Mouse (Mus musculus): ENCODE results near the gene Lamc1.

Gene Lamc1

DNA sequence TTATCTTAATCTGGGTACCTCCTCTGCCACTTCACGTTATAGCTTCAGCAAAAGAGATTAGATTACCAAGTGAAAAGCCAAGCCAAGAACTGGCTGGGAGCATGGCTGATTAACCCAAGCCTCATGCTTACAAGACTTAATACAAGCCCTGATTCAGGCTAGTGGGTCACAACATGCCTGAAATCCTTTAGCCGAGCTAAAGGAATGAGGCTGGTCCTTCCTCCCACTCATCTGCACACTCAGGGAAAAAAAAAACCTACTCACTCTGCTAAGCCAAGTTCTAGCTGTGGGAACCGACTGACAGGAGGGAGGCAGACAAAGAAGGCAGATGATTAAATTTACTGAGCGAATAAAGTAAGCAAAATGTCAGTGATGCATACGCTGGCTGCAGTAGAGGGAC lies 65.7 kb downstream of the Lamc1 start:
- no peak for DNase-seq (ENCODE audit: low read depth, low spot score)

DNA sequence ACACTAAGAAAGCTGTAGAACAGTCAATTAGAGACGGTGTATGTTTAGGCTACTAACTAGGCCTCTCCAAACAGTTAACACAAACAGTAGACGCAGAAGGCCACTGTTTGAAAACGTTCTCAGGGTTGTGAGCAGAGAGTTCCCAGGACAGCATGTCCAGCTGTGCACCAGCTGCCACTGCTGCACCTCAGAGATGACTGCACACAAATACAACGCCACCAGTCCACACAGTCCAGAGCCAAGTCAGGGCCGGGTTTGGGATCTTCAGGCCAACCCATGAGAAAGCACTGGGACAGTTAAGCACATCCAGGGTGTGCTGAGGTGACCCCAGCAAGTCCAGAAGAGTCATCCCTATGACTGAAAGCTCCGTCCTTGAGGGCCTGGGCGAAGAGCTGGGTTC lies 67.0 kb downstream of the Lamc1 start:
- DNase-seq (ENCODE audit: low read depth, low spot score): no peak

DNA sequence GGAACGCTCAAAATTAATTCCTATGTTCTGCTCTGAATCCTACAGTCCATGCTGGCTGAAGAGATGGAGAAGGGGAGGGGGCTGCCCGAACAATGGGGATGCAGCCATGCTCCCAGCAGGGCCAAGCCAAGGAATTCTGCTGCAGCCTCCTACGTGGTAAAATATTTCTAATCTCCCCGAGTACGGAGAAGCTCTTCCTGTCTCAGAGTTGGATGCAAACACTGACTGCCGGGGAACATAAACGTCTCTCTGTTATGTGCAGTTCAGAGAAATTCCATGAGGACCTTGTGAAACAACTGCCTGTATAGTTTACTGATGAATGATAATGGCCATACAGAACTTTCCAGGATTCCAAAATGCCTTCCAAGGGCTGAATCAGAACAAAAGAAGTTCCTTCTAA lies 67.5 kb downstream of the Lamc1 start:
- no peak for DNase-seq (ENCODE audit: low read depth, low spot score)

DNA sequence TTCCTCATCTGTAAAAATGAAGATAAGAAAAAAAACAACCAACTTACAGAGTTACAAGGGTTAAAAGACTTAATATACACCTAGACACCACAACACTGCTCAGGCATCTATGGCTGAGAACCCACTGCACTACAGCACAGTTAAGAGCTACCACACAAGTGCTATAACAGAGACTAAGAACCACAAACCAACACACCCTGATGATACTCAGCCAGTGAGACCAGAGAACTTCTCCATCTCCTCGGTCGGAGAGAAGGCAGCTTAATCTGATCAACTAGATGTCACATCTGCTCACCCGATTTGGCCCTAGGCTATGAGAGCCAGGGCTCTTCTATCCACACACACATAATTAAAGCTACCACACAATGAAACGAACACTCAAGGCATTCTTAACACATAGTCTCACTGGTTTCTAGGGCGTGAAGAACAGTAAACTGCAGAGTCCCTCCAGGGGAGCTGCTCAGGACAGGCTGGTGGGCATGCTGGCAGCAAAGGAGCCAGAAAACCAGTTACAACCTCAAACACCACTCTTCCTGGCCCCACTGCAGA lies 72.8 kb downstream of the Lamc1 start:
- no peak for DNase-seq (ENCODE audit: low read depth, low spot score)

DNA sequence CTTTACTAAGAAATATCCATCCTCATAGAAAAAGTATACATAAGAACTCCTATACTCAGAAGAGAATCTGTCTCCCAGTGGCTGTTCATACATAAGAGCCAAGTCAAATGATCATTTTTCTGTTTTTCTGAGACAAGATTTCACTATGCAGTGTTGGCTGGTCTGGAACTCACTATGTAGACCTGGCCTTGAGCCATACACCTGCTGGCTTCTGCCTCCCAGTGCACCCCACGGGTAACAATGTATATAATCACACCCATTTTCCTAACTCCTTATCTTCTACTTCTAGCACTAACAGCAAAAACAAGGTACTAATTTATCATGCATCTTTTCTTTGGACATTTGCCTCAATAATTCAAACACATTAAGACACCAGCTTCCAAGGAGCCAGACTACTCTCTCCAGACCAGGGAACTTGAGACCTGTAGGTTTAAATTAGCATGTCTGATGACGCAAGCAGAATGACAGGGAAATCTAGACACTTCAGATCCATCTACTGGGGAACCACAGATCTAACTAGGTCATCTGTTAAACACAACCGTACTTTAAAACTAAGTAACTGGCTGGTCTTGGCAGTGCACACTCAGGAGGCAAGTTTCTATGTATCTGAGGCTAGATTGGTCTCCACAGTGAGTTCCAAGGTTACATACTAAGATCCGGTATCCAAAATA lies 79.9 kb downstream of the Lamc1 start:
- no peak for DNase-seq (ENCODE audit: low read depth, low spot score)

DNA sequence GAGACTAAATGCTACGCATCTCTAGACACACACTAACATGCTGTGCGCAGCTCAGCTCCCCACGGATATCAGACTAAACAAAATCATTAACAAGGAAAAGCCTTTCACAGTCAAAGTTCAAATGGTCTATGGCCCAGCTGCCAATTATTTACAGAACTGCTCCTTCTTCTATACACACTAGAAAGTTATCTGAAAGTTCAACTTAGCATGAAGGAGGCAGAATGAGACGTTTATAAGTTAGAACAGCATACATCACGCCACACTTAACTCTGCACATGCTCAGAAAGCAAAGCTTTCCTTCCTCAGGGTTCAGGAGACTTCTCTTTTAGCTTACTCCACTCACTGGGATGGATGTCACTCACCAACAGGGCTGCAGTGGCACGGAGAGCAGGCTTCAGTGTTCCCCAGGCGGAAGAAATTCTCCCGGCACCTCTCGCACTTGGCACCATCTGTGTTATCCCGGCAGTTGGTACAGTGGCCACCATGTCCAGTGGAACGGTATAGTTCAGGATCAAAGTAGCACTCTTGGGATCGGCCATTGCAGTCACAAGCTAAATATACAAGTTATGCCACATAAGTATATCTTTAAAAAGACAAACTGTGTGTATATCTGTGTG lies 80.9 kb downstream of the Lamc1 start:
- no peak for DNase-seq (ENCODE audit: low read depth, low spot score)

DNA sequence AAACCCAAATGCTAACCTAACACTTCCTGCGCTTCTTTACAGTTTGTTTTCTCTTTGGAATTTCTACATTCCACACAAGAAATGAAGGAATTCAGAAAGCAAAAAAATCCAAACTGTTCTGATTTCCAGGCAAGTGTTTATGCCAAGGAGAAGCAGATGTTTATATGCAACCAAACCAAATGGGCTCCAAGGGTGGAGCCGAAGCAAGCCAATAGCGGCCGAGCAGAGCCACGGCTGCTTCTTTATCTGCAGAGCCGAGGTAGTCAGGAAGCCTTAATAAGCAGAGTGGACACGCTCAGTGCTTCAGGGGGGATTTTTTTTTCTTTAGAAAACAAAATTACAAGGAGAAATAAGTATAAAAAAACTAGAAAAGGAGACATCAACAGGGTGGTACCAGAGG lies 91.2 kb downstream of the Lamc1 start:
- no peak for DNase-seq (ENCODE audit: low read depth, low spot score)

DNA sequence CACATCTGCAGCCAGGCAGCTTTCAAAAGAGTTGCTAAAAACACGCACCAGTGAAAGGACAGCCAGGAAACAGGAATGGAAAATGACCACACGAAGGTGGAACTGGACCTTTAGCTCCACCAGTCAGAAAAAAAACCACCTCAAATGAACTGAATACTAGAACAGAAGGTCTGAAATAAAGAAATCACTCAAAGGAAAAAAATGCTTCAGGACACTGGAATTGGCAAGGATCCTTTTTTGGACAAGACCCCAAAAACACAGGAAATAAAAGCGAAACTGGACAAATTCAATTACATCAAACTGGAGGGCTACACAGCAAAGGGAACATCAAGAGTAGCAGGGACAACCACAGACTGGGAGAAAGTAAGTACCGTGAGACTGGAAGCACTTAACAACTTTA lies 97.0 kb downstream of the Lamc1 start:
- DNase-seq (ENCODE audit: low read depth, low spot score): no peak

DNA sequence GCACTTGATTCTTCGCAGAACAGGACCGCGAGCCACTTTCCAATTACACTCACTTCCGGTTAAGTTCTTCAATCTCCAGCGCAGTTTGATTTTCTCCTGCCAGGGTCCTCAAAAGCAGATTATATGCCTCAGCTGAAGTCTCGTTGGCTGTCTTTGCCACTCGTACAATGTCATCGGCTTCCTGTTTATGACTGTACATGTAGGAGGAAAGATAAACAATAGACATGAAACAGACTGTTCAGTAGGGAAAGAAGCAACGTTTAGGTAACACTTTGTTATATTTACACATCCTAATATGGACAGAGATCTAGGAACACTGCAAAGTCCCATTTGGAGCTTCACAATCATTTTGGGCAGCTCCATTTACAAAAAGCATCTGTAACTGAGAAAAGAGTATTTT lies 100.9 kb downstream of the Lamc1 start:
- DNase-seq (ENCODE audit: low read depth, low spot score): no peak

DNA sequence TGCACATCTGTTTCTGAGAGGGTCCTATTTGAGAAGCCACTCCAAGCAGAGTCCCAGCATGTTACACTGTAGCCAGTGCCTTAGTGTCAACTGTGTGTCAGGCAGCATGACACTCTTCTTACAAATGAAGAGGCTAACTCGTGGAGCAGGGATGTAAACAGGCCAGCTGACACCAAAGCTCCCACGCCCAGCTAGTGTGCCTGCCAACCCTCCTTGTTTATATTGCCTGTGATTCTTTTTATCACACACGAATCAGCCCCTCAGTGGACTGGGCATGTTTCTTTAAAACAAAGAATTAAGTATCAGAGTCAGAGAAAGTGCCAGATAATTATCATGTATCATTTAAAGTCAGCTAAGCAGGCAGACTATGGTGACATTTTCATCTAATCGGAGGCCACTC lies 104.7 kb downstream of the Lamc1 start:
- no peak for DNase-seq (ENCODE audit: low read depth, low spot score)

DNA sequence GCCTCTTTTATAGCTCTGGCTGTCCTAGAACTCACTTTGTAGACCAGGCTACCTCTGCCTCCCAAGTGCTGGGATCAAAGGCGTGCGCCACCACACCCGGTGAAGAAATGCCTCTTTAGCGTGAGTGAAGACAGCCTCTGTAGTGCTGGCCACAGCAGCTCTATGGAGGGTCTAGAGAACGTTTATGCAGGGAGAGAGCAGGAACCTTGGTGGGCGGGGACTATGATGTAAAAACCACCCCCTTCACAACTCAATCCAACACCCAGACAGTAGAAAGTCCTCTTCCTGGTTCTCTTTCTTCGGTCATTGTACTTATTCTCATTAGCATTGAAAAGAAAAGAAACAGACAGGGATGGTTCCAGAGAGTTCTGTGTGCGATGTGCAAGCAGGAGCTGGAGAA lies 105.5 kb downstream of the Lamc1 start:
- no peak for DNase-seq (ENCODE audit: low read depth, low spot score)

DNA sequence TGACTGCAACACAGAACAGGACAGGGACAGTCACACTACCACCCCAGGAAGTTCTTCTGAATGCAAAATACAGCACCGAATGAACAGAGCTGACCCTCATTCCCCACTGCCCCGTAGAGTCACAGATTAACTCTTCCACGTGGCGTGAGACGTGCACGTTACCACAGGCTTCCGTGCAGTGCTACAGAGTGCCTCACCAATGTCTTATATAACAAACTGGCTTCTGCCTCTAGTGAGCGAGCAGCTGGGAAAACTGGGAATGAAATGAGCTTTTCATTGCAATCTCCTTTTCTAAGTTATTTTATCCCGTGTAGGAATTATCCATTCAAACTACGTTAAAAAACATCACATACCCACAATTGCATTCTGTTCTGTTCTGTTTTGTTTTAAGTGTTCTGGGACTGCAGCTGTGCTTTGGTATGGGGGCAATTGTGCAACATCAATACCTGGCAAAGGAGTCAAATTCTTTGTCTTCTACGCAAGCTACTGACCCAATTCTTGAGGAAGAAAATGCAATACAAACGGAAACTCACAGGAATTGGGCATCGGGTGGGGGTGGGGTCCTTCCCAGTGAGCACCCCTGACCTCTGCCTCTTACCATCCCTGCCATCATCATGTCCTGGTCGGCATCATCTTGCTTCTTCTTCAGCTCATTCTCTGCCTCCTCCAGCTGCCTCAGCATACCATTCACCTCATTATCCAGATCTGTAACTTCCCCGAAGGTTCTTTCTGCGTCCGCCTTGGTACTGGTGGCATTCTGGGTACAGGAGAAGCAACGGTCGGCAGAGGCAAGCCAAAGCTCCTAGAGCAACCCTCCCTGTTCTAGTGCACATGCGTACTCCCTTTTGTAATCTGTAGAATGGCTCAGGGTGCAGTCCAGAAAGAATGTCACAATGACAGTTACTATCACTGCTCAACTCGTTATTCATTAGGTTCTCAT lies 106.5 kb downstream of the Lamc1 start:
- no peak for DNase-seq (ENCODE audit: low read depth, low spot score)

DNA sequence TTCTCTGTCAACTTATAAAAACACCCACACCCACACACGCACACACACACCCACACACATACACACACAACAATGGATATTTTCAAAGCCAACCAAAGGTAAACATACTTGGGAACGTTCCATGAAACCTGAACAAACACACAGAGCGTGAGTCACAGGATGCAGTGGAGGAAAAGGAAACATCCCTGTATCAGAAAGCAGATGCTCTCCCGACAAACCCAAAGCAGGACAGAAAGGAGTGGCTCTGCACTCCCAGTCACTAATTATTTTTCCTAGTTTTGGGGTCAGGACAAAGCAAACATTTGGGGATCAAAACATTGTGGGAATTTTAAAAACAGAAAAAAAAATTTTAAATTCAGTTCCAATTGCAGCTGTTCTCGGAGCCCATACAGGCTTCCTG lies 108.3 kb downstream of the Lamc1 start:
- DNase-seq (ENCODE audit: low read depth, low spot score): no peak

DNA sequence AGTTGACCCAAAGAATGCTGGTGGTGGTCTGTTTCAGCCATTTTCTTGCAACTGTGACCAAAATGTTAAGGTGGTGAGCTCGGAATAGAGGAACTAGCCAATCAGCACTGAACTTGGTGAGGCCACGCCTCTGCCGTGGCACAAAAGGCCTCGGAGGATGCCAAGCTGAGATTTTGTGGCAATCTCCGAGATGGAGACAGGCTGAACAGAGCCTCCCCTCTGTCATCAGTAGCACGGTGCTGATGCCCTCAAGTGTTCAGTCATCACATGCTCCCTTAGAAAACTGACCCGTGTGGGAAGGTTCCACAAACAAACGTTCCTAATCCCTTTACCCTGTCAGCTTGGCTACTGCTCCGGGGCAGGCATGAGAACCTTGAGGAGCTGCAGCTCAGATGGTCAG lies 113.2 kb downstream of the Lamc1 start:
- DNase-seq (ENCODE audit: low read depth, low spot score): no peak

DNA sequence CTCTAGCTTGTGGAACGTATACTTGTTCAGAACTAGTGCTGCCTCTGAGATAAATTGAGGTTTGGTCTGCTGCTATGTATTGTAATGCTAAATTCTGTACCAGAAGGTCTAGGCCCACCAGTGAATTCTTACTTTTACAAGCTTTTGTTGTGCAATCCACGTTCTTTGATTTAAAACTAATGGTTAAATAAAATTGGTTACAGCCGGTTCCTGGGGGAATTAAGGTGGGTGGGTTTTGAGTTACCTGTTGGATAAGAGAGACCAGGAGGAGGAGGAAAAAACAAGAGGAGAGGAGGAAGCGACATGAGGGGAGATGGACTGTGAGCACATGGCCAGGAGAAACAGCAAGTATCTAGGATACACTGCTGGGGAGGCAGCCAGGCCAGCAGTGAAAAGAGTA lies 116.1 kb downstream of the Lamc1 start:
- DNase-seq (ENCODE audit: low read depth, low spot score): no peak

DNA sequence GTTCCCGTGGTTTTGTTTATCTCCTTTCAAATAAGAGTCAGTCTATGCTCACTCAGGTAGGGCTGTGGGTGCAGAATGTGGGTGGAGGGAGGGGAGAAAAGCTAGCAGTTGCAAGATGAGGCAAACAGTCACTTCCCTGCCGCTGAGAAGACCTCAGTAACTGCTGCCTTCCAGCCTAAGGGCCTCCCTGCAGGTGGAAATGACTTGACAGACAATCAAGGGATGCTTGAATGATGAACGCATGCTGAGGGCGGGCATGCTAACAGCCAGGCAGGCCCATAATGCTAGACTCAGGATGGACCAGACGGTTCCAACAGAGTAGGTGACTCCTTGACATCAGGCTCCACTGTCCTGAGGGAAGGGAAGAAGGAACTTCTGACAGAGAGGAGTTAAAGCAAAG lies 116.9 kb downstream of the Lamc1 start:
- no peak for DNase-seq (ENCODE audit: low read depth, low spot score)

DNA sequence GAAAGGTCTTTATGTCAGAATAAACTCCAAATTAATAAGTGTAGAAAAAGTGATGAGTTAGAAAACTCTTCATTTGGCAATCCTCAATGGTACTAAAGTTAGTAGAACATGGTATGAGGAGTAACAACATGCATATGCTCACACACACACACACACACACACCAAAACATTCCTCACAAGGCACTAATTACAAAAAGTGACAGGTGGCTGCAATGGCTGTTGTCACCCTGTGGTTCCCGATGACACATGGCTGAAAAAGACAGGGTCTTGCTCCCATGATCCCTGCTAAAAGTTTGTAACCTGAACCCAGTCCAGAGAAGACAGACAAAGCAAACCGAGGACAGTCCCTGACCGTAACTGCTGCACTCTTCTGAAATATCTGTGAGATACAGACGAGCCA lies 121.6 kb downstream of the Lamc1 start:
- no peak for DNase-seq (ENCODE audit: low read depth, low spot score)

DNA sequence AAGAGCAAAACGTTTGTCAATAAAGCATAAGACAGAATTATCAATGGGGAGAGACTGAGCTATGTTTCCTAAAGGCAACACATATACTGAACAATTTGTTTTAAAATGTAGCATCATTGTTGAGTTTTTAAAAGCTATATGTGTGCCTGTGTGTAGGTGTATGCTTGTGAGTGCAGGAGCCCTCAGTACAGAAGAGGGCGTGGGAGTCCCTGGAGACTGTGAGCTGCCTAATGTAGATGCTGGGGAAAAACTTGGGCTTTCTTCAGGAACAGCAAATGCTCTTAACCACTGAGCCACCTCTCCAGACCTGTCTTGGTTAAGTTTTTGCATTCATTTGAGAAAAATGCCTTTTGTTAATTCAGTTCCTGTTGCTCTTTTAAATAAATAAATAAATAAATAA lies 122.4 kb downstream of the Lamc1 start:
- DNase-seq (ENCODE audit: low read depth, low spot score): no peak

DNA sequence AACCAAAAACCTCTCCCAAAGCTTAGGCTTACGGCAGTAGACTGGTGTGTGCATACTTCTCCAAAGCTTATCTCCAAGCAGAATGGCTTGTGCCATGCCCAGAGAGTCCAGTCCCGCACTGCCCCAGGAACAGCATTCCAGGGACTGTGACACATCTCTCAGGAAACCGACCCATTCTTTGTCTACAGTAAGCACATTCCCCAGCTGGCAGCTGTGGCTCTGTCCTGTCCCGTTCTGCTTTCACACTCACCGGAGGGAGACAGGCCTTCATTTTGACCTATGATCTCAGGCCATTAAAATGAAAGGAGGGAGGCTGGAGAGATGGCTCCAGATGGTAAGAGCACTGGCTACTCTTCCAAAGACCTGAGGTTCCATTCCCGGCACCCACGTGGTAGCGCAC lies 130.4 kb downstream of the Lamc1 start:
- DNase-seq (ENCODE audit: low read depth, low spot score): no peak

DNA sequence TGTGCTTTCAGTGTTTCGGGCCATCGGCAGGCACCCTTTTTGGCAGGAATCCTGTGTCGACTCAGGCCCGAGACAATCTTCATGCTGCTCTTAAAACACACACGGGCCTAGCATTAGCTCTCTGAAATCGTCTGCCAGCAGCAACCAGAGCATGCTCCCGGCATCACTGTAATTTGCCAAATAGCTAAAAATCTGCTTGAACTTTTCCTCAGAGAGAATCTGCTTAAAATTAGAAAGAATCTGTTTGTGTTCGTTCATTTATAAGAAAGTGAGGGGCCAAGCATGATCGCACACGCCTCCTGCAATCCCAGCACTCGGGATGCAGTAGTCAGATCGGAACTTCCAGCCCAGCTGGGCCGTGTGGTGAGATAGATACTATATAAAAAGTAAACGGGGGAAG lies 131.1 kb downstream of the Lamc1 start:
- no peak for DNase-seq (ENCODE audit: low read depth, low spot score)

DNA sequence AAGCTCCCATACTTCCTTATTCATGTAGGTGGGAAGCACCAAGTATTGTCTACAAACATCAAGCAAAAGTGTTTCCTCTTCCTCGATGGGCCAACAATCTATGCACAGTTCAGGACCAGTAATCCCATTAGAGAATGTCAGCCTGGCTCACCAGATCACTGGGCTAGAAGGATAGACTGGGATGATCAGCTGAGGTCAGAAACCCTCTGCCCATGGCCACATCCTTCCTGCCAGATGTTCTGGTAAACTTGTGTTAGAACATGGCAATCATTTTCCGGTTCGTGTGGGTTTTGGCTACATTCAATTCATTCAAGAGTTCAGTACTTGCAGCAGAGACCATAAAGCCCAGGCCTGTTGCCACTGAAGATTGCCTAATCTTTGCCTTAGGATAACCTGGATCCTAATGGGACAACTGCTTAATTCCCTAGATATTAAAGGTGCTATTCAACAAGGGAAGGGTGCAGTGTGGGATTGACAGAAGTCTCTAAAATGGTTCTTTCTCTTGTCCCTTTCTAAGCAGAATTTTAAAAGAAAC lies 135.2 kb downstream of the Lamc1 start:
- no peak for DNase-seq (ENCODE audit: low read depth, low spot score)

DNA sequence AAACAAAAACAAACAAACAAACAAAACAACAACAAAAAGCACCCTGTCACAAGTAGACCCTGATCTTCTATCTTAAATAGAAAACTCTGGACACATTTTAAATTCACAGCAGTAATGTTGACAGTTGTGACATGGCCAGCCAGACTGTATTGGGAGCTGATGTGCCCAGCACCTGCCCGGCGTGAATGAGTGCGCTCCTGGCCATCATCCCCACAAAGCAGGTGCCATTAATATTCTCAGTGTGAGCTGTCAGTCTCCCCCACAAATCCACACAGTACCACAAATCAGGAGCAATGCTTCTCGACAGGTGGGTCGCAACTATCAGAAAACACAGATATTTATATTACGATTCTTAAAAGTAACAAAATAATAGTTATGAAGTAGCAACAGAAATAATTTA lies 139.6 kb downstream of the Lamc1 start:
- DNase-seq (ENCODE audit: low read depth, low spot score): no peak
